Mouse (Mus musculus): Measurements from ENCODE around the gene Atcay.
"Not testable (repeated sequence)": the region's sequence is repeated elsewhere in the genome, so short reads cannot be mapped to it uniquely, and the experiment has no call there.

The Atcay gene

DNA sequence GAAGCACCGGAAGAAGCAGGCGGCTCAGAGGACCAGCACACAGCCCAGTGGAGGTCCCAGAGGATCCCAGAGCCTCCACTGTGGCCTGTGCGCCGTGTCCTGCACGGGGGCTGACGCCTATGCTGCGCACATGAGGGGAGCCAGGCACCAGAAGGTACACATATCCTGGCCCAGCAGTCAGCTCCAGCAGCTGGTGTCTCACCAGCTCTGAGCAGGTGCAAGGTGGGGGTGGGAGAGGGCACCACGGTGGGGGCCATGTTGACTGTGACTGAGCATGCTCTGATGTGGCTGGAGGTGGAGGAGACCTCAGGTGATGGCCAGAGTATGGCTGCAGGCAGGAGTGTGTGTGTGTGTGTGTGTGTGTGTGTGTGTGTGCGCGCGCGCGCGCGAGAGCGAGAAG lies 11.4 kb upstream of the Atcay start:
- no peak for DNase-seq (ENCODE audit: low spot score in 2 of 2)

DNA sequence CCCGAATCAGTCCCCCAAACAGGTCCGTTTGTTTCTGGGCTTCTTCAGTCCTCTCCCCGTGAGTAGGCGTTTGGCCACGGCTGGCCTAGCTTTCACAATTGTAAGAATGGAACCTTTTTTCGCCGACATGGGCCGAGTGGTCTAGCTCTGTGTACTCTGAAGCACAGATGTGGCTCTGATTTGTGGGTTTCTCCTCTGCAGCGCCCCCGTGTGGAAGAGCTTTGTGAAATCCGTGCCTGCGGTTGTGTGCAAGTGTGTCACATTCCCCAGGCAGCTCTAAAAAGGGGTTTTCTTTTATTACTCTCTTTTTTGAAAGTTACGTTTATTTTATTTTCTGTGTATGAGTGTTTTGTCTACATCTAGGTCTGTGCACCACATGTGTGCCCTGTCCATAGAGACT lies 10.2 kb upstream of the Atcay start:
- no peak for DNase-seq (ENCODE audit: low spot score in 2 of 2)

DNA sequence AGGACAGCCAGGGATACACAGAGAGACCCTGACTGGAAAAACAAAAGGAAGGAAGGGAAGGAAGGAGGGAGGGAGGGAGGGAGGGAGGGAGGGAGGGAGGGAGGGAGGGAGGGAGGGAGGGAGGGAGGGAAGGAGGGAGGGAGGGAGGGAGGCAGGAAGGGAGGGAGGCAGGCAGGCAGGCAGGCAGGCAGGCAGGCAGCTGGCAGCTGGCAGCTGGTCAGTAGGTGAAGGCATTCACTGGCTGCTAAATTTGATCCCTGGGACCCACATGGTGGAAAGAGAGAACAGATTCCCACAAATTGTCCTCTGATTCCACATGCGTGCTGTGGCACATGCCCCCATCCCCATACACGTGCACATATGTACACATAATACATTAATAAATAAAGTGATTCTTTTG lies 8.0 kb upstream of the Atcay start:
- DNase-seq (ENCODE audit: low spot score in 2 of 2): no peak

DNA sequence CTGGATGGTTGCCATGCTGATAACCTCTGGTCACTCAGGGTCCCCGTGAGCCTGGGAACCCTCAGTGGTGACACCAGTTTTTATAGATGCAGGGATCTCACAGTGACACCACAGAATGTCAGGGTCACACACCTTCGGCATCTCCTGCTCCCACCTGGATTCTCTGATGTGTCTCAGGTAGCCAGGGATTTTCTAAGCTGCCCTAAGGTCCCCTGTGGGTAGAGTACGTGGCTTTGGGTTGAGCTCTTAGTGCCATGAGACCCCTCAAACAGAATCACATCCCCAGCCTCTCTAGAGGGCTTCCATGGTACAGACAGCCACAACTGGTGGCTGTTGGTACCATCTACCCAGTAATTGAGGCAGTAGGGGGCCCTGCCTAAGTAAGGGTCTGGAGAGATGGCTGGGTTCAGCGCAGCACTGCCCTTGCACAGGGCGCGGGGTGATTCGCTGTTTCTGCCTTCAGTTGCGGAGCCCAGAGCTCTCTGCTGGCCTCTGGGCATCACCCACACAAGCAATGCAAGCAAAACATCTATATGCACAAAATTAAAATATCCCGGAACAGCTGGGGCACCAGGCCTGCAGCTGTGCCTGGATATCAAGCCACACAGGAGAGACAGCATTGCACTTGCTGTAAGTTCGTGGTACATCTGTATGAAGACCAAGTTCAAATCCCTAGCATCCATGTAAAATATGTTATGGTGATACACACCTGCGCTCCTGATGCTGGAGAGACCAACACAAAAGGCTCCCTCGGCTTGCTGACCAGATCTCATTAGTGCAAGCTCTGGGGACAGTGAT lies 6.0 kb upstream of the Atcay start:
- DNase-seq (ENCODE audit: low spot score in 2 of 2): no peak

DNA sequence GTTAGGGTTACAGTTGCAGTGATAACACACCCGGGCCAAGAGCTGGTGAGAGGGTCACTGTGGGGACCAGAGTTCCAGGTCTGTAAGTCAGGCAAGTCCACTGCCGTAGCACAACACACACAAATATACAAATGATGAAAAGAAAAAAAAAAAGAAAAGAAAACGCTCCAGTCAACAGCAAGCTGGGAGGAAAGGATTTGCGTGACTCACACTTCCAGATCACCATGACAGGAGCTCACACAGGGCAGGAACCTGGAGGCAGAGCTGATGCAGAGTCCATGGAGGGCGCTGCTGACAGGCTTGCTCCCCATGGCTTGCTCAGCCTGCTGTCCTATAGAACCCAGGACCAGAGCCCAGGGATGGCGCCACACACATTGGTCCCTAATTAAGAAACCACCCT lies 3.6 kb upstream of the Atcay start:
- DNase-seq (ENCODE audit: low spot score in 2 of 2): no peak

DNA sequence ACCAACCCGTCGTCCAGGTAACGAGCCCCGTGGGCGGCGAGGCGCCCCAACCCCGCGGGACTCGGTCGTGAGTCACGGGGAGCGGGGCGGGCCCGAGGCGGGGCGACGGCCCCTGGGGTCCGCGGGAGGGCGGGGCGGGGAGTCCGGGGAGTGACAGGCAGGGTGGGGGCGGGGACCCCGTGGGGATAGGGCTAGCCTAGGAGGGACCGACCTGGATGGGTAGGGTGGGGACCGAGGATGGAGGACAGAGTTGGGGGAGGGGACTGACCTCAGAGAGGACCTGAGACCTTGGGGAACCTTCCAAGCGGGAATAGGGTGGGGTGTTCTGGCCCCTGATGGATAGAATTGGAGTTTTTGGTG lies 2.6 kb upstream of the Atcay start:
- DNase-seq (ENCODE audit: low spot score in 2 of 2): no peak

DNA sequence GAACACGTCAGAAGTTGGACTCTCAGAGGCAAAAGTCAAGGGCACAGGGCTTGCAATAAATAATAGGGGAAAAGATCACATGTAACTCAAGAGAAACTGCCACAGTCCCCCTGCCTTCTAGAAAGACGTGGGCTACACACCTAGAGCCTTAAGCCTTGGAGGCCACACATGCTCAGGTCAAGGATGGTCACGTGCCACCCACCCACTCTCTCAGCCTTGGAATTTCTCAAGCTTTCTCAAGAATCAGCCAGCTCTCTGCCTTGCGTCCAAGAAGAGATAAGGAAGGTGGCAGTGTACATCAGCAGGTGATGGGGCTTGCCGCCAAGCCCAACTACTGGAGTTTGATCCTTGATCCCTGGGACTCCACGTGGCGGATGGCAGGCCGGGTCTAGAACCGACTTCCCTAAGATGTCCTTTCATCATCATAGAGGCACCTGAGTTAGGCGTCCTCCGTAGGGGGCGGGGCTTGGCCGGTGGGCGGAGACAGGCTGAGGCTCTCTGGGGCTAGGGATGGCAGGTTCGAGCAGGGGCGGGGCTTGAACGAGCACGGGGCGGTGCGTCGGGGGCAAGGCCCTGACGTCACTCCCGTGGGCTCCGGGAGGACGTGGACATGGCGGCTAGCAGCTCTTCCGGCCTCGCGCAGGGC lies 2.1 kb upstream of the Atcay start, which contains the start of gene Zfr2:
Gene Zfr2, plus strand, starts transcription at position 576 of the 646 bp plus-strand sequence.
- DNase-seq (ENCODE audit: low spot score in 2 of 2): peak; percentile 88 to 93

DNA sequence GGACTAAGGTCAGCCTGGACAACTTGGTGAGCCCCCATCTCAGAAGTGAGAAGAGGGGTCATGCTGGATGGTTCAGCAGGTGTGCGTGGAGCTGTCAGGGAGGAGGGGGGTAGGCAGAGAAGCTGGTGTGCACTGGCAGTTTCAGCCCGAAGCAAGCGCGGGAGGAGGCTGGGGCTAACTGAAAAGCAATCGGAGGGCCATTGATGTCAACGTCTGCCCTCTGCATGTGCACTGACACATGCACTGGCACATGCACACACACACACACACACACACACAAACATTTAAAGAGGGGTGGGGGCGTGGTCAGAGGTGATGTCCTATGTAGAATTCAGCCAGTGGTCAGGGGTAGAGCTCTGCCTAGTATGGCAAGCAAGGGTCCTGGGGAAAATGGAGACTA lies 803 bp upstream of the Atcay start:
- DNase-seq (ENCODE audit: low spot score in 2 of 2): no peak

DNA sequence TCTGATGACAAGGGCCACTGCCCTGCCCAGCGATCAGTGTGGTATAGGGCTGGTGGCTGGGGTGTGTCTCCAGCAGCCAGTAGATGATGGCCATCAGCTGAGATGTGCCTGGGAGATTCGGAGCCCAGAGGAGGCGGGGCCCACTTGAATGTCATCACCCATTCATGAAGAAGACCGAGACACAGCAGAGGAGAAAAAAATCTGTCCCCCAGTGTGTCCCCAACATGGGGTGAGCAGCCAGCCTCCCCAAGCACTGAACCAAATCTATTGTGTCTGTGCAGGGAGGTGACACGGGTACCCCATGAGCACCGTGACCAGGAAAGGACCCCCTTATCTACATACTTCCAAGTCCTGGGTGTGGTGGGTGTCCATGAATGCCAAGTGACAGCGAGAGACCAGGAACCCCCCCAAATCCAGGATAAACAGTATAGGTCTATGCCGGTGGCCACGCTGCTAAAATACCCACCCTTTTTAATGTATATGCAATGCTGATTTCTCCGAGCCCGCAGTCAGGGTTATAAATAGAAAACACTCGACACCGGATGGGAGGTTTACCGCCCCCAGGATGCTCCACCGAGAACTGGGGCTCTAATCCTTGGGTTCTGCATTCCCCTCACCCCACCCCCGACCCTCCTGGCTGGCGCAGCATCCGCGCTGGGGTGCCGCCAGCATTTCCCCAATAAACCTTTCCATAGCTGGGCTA lies 747 bp downstream of the Atcay start:
- DNase-seq (ENCODE audit: low spot score in 2 of 2): no peak

DNA sequence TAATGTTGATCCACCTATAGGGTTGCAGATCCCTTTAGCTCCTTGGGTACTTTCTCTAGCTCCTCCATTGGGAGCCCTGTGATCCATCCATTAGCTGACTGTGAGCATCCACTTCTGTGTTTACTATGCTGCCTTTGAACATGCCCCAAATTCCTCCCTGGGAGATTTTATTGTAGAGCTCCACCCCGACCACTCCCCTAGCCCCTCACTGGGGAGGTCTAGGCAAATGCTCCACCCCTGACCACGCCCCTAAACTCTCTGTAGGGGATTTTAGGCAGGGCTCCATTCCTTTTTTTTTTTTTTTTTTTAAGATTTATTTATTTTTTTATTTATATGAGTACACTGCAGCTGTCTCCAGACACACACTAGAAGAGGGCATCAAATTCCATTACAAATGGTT lies 6.9 kb downstream of the Atcay start:
- not testable (repeated sequence) for DNase-seq (ENCODE audit: low spot score in 2 of 2)

DNA sequence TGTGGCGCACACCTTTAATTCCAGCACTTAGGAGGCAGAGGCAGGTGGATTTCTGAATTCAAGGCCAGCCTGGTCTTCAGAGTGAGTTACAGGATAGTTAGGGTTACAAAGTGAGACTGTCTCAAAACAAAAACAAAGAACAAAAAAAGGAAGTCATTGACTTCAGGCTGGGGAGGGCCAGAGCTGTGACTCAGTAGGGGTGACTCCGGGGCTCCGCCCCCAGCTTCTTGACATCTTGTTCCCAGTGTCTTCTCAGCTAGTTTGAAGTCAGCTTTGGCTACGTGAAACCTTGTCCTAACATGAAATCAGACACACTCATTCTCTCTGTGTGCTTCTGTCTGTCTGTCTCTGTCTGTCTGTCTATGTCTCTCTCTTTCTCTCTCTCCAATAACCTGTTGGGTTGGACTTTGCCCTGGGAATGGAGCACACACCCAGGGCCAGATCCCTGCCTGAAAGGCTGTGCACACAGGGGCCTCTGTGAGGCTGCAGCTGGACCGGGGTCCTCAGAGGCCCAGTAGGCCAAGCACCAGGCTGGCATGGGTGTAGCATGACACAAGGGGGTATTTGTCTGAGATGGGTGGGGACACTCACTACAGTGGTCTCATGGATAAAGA lies 9.1 kb downstream of the Atcay start:
- no peak for DNase-seq (ENCODE audit: low spot score in 2 of 2)

DNA sequence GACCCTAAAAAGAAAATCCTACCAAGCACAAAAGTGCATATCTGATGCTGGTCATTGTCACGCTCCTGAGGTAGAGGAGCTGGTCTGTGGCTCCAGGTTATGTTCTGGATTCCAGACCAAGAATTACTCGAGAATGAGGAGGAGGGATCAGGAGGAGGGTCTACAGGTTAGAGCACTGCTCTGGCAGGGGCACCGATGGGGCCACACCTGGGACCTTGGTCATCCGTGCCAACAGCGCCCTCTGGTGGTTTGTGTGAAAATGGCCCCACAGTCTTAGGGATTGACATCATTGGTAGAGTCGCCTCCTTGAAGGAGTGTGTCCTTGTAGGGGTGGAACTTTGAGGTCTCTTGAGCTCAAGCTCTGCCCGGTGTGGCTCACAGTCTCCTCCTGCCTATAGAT lies 12.7 kb downstream of the Atcay start:
- DNase-seq (ENCODE audit: low spot score in 2 of 2): peak; percentile 36 to 55

DNA sequence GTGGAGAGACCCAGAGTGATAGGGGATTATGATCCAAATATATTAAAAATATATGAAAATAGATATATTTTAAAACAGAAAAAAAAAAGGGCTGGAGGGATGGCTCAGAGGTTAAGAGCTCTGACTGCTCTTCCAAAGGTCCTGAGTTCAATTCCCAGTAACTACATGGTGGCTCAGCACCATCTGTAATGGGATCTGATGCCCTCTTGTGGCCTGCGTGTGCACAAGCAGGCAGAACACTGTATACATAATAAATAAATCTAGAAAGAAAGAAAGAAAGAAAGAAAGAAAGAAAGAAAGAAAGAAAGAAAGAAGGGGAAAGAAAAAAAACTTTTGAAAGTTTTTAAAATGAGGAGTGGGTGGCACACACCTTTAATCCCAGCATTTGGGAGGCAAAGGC lies 13.4 kb downstream of the Atcay start:
- not testable (repeated sequence) for DNase-seq (ENCODE audit: low spot score in 2 of 2)

DNA sequence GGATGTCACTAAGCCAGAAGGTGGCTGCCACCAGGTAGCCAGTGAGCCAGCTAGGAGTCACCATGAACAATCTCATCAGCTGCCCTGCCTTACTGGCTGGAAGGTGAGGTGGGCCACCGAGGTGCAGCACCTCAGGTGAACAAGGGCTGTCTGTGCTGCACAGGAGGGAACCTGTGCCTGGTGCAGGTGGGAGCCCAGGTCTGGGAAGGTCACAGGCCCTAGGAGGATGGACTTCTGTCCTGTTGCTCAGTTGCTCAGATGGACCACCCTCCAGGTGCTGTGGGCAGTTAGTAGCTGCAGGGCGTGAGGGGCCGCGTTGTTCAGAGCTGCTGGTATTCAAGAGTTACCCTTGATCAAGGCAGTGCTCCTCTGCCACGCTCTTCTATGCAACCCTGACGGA lies 13.8 kb downstream of the Atcay start:
- no peak for DNase-seq (ENCODE audit: low spot score in 2 of 2)

DNA sequence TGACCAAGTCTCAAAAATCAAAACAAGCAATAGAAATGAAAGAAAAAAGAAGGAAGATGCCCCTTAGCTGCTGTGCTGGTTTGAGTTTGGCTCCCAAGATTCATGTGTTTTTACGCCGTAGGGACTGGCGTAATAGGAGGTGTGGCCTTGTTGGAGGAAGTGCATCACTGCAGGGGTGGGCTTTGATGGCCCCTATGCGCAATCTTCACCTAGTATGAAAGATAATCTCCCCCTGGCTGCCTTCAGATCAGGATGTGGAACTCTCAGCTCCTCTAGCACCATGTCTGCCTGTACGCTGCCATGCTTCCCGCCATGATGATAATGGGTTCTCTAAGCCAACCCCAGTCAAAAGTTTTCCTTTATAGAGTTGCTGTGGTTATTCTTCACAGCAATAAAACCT lies 14.4 kb downstream of the Atcay start:
- DNase-seq (ENCODE audit: low spot score in 2 of 2): no peak

DNA sequence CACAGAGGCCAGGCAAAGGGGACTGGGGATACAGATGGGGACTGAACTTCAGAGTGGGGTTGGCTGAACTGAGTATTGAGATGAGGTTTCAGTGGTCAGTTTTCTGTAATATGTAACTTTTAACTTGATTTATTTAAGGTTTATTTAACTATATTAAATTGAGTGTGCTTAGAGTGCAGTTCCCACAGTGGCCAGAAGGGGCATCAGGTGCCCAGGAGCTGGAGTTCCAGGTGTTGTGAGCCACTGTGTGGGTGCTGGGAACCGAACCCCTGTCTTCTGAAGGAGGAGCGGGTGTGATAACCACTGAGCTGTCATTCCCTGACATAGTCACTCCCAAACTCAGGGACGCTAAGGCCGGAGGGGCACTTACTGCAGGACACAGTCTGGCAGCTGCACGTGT lies 20.5 kb downstream of the Atcay start:
- no peak for DNase-seq (ENCODE audit: low spot score in 2 of 2)

DNA sequence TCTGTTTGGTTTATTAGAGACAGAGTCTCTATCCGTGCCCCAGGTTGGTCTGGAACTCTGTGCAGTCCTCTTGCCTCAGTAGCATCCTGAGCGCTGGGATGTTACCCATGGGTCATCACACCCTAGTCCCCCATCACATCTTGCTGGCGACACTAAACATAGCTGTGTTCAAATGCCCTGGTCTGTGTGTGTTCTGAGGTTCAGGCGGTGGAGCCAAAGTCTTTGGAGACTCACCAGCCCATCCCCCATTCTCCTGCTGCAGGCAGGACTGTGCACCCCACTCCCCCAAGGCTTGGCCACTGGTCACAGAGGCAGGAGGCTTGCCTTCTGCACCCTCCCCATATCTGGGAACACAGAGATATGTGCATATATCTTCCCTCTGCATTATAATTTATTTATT lies 26.5 kb downstream of the Atcay start:
- DNase-seq (ENCODE audit: low spot score in 2 of 2): no peak

DNA sequence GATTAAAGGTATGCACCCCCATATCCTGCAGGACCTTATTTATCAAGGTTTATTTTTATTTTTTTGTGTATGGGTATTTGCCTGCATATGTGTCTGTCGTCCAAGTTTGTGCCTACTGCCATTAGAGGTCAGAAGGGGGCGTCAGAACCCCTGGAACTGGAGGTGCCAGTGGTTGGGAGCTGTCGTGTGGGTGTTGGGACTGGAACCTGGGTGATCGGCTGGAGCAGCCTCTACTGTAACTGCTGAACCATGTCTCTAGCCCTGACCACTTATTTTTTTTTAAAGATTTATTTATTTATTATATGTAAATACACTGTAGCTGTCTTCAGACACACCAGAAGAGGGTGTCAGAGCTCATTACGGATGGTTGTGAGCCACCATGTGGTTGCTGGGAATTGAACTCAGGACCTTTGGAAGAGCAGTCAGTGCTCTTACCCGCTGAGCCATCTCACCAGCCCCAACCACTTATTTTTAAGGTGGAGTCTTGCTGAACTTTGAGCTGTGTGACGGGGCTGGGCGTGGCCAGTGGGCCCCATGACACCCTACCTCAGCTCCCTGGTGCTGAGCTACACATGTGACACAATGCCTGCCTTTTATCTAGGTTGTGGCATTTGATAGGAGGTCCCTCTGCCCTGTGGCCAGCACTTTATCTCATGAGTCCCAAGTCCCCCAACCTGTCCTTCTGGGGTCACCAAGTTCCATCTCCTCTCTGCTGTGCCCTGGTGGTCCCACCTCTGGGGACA lies 27.5 kb downstream of the Atcay start:
- DNase-seq (ENCODE audit: low spot score in 2 of 2): no peak

DNA sequence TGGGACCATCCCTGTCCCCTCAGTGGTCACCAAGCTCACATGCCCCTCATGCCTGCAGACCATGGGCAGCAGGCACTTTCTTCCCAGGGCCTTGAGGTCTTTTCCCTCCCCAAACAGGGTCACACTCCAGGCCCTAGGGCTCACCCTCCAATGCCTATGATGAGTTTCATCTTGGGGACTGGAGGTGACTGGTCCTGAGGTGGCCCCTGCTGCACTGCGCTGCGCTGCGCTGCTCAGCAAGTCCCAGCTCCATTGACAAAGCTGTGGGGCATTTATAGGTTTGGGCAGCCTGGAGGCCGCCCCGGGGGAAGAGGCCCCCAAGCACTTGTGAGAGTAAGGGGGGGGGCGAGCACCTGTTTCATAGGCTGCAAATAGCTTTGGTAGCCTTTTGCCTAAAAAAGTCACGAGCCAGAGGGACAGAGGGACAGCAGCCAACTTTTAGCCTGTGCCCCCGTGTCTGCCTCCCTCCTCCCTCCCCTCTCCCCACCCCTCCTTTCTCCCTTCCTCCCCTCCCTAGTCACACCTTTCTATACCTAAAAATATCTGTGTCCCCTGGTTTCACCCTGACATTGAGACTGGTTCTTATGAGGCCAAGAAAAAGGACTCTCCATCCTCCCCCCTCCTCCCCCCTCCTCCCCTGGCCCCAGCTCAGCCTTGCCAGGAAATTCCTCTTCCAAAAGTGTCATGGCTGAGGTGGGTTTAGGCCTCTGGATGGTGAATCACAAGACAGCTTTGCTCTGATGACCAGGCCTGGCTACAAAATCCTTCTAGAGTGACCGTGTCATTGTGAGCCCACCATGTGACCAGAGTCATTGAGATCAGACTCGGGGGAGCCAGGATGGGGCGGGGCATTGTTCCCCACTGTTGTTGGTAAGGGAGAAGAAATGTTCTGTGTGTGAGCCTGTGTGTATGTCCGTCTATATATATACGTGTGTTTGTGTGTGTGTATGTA lies 28.6 kb downstream of the Atcay start, which contains the start of gene Nmrk2:
Gene Nmrk2, minus strand, starts transcription at position 245 of the 952 bp plus-strand sequence.
- no peak for DNase-seq (ENCODE audit: low spot score in 2 of 2)

DNA sequence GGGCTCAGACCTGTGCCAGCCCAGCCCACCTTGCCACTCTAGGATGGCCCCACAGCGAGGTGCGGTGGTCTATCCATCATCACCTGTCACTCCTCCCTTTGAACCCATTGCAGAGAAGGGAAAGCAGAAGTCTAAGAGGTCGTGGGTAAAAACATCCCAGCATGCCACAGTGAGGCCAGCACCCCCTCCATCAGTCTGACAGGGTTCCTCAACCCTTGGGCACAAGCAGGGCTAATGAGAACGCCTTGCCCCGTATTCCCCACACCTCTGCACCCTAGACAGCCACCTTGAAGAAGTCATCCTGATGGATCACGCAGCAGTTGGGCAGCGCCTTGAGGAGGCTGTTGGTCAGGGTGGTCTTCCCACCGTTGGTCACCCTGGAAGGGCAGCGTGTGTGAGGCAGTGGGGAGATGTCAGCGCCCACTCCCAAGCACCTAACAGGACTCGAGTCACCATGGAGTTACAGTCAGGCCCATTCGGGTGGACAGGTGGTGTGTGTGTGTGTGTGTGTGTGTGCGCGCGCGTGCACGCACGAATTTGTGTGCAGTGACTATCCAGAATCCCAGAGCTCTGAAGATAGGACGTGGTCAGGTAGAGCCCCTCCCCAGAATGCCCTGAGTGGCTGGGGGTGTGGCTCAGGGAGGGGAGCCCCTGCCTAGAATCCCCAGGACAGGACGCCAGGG lies 29.9 kb downstream of the Atcay start:
- DNase-seq (ENCODE audit: low spot score in 2 of 2): no peak
